Mouse (Mus musculus): Measurements from ENCODE around the gene Naaladl2. TPM values are rescaled to one million over a fixed set of nuclear protein-coding genes. Genes with fewer than 3 reads are reported as not detected.

Gene Naaladl2
- total RNA-seq, 2 experiments from 2014 or later, result 1.5 to 1.7 TPM

DNA sequence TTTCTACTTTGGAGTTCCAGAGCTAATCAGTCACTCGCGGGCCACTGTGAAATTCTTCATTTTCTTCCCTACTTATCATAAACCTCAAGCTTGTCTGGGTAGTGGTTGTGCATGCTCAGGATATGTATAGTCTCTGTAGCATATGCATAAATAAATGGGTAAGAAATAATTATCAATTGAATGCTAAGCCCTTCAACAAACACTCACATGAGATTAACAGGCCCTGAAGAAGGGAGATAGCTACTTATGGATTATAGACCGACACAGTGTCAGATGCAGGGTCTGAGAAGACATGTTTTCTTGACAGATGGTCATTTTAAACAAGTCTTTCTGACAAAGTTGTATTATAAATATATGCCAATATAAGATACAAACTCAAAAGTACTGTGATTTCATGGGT, 152.0 kb downstream of the Naaladl2 start:
- no peak for DNase-seq
- intact Hi-C loops (cut with DNase I; ENCODE audit: low total_unique reads), result no loop called here

GRCm38 (mm10) chr3:24982111-24982510, 161.9 kb downstream of the Naaladl2 start:
- DNase-seq, result no peak
- intact Hi-C loops (cut with DNase I; ENCODE audit: low total_unique reads), result no loop called here

DNA sequence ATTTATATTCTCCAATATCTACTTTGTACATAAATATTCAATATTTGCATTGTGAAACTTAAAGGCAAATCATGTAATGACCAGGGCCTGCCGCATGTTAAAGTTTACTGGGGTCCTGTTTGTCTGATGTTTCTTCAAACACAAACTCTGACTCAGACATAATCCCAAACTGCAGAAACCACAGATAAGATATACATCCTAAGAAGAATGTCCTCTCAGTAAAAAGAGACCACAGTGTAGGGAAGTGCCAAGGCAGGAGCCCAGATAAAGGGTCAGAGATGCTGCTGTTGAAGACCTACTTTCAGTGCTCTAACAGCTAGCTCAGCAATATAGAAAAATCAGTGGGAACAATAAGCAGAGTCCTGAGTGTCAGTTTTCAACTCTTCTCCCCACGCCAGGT, 201.9 kb downstream of the Naaladl2 start:
- DNase-seq, result no peak
- intact Hi-C loops (cut with DNase I; ENCODE audit: low total_unique reads), result no loop called here

GRCm38 (mm10) chr3:24938507-24939182, 205.4 kb downstream of the Naaladl2 start:
- DNase-seq, result no peak
- intact Hi-C loops (cut with DNase I; ENCODE audit: low total_unique reads), result no loop called here

- no peak for DNase-seq
- intact Hi-C loops (cut with DNase I; ENCODE audit: low total_unique reads), result no loop called here
Measured at GRCm38 (mm10) chr3:24921811-24922210, 222.2 kb downstream of the Naaladl2 start.

GRCm38 (mm10) chr3:24921401-24921800, 222.7 kb downstream of the Naaladl2 start:
- intact Hi-C loops (cut with DNase I; ENCODE audit: low total_unique reads), result no loop called here
- DNase-seq, result no peak

- DNase-seq, result no peak
- intact Hi-C loops (cut with DNase I; ENCODE audit: low total_unique reads), result no loop called here
Measured at GRCm38 (mm10) chr3:24905425-24905960, 238.6 kb downstream of the Naaladl2 start.

- no peak for DNase-seq
- intact Hi-C loops (cut with DNase I; ENCODE audit: low total_unique reads), result no loop called here
Measured at GRCm38 (mm10) chr3:24888801-24889200, 255.3 kb downstream of the Naaladl2 start.

DNA sequence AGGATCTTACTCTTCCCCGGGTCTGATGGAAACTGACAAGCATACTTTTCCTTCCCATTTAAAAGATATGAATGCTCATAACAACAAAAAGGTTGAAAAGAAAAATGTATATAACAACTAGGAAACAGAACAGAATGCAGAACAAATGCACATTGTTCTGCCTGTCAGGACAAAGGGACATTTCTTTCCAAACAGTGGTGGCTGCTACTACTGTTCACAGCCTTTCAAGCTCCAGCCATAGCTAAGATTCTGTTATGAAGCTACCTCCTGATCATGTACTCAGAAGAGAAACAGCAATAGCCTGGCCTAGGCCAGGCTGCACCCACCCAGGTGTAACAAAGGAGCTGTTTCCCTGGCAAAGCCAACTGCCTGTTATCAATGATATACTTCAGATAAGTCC, 271.8 kb downstream of the Naaladl2 start:
- no peak for DNase-seq
- intact Hi-C loops (cut with DNase I; ENCODE audit: low total_unique reads), result no loop called here

- intact Hi-C loops (cut with DNase I; ENCODE audit: low total_unique reads), result no loop called here
- no peak for DNase-seq
Measured at GRCm38 (mm10) chr3:24852936-24853335, 291.1 kb downstream of the Naaladl2 start.

DNA sequence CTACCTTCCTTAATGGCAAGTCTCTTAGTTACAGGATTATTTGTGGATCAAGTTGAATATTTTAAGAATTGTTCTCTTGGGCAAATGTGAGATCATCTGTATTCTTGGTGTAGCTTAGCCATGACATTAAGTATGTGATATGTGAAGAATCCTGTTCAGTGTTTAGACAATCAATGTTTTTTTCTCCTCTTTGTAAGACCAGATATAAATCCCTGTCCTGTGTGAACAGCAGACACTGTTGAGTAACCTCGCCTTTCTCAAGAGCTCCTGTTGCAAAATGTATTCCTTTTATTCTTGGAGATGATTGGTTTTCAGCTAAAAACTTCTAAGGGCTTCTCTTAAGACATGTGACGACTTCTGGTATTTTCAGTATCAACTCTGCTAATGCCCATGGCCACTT, 347.3 kb downstream of the Naaladl2 start:
- intact Hi-C loops (cut with DNase I; ENCODE audit: low total_unique reads), result no loop called here
- DNase-seq, result no peak

DNA sequence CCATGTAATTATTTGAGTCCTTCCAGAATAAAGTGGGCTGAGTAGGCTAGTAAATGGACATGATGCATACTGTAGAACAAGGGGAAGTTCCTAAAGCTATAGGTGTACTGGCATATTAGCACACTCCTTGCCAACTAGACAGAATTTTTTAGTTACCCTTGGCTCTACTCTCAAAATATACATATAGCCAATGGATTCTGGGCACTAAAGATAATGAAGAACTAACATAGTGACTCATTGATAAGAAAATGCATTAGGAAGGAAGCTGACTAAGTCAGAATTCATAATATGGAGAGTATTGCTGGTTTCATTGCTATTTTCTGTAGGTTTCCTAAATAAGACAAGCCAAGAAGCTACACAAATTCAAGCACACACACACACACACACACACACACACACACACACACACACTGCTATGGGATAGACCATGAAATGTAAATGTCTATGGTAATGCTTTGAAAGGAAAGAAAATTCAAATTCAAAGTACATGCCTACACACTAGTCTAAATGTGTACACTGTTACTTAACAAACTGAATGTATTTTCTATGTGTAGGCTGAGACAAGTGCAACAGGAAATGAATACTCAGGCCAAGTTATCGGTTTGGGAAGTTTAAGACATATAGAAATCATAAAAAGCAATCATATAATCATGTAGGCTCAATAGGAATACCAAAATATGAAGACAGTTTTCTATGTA, 356.5 kb downstream of the Naaladl2 start:
- no peak for DNase-seq
- intact Hi-C loops (cut with DNase I; ENCODE audit: low total_unique reads), result no loop called here

GRCm38 (mm10) chr3:24784108-24784507, 360.0 kb downstream of the Naaladl2 start:
- intact Hi-C loops (cut with DNase I; ENCODE audit: low total_unique reads), result no loop called here
- DNase-seq, result no peak

- intact Hi-C loops (cut with DNase I; ENCODE audit: low total_unique reads), result no loop called here
- DNase-seq, result no peak
Measured at GRCm38 (mm10) chr3:24783462-24783829, 360.6 kb downstream of the Naaladl2 start.

- intact Hi-C loops (cut with DNase I; ENCODE audit: low total_unique reads), result no loop called here
- DNase-seq, result no peak
Measured at GRCm38 (mm10) chr3:24782784-24783461, 361.1 kb downstream of the Naaladl2 start.

- intact Hi-C loops (cut with DNase I; ENCODE audit: low total_unique reads), result no loop called here
- DNase-seq, result no peak
Measured at GRCm38 (mm10) chr3:24781687-24782086, 362.4 kb downstream of the Naaladl2 start.

- no peak for DNase-seq
- intact Hi-C loops (cut with DNase I; ENCODE audit: low total_unique reads), result no loop called here
Measured at GRCm38 (mm10) chr3:24778416-24778815, 365.6 kb downstream of the Naaladl2 start.

DNA sequence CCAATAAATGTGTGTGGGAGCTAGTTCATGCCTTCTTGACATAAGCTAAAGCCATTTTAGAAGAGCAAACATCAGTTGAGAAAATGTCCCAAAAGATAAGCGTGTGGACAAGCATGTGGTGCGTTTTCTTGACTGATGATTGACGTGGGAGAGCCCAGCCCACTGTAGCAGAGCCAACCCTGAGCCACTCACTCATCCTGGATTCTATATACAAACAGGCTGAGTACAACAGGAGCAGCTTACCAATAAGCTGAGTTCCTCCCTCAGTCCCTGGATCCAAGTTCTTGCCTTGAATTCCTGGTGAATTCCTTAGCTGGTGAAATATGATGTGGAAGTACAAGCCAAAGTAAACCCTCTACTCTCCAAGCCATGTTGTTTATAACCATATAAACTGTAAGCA, 395.0 kb downstream of the Naaladl2 start:
- intact Hi-C loops (cut with DNase I; ENCODE audit: low total_unique reads), result no loop called here

GRCm38 (mm10) chr3:24747182-24747856, 396.7 kb downstream of the Naaladl2 start:
- no peak for DNase-seq
- intact Hi-C loops (cut with DNase I; ENCODE audit: low total_unique reads), result no loop called here

More for the DNA sequence above, 395.0 kb downstream of the Naaladl2 start:
- no peak for DNase-seq

GRCm38 (mm10) chr3:24743946-24744345, 400.1 kb downstream of the Naaladl2 start:
- DNase-seq, result no peak
- intact Hi-C loops (cut with DNase I; ENCODE audit: low total_unique reads), result no loop called here
